Mouse (Mus musculus): Measurements from ENCODE around the gene Gm10490. TPM values are rescaled to one million over a fixed set of nuclear protein-coding genes. Genes with fewer than 3 reads are reported as not detected.
A peak's percentile ranks its signal among the peaks of the same experiment; 100 is the strongest.
"Not testable (repeated sequence)": the region's sequence is repeated elsewhere in the genome, so short reads cannot be mapped to it uniquely, and the experiment has no call there.

Gm10490 gene
- not detected for total RNA-seq (2021)

DNA sequence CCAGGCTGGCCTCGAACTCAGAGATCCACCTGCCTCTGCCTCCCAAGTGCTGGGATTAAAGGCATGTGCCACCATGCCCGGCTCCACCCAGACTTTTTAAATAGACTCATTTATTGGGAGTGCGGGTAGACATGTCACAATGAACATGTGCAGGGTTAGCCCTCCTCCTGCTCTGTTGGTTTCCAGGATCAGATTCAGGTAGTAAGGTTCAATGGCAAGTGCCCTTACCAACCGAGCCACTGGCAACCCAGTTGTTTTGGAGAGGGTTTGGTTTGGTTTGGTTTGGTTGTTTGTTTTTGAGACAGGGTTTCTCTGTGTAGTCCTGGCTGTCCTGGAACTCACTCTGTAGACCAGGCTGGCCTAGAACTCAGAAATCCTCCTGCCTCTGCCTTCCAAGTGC, at the start of gene Gm10490:
Gm10490 (plus strand) TSS at position 301 of the 400 bp plus-strand sequence.
- DNase-seq (ENCODE audit: low spot score in 2 of 2); intact Hi-C loops (cut with DNase I): not testable (repeated sequence)

DNA sequence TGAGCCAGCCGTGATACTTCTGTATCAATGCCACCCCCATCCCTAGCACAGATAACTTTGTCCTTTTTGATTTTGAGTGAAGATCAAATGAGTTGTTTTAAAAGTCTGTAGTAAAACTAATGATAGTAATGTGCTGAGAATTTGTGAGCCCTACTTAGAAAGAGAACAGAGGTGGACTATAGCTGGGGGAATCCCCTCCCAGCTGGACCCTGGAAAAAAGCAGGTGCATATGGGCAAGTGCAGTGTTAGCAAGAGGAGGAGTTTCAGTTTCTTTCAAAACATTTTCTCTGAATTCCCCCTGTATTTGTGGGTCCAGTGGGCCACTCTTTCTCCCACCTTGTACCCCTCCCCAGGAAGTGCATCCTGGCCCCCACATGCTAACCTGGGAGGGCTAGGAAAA, 46.2 kb upstream of the Gm10490 start:
- intact Hi-C loops (cut with DNase I): no loop called here
- DNase-seq (ENCODE audit: low spot score in 2 of 2): no peak

DNA sequence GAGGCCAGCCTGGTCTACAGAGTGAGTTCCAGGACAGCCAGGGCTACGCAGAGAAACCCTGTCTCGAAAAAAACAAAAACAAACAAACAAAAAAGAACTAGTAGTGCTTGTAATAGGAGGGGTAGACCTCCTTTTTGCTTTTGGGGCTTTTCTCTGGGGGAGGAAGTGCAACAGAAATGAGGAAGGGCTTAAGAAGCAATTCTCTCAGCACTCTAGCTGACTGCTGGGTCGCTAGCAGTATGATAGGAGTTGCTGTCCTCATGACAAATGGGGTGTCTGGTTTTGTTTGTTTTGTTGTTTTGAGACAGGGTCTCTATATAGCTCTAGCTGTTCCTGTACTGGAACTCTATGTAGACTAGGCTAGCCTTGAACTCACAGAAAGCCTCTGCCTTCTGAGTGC, 44.8 kb upstream of the Gm10490 start:
- DNase-seq (ENCODE audit: low spot score in 2 of 2): no peak
- intact Hi-C loops (cut with DNase I): no loop called here

DNA sequence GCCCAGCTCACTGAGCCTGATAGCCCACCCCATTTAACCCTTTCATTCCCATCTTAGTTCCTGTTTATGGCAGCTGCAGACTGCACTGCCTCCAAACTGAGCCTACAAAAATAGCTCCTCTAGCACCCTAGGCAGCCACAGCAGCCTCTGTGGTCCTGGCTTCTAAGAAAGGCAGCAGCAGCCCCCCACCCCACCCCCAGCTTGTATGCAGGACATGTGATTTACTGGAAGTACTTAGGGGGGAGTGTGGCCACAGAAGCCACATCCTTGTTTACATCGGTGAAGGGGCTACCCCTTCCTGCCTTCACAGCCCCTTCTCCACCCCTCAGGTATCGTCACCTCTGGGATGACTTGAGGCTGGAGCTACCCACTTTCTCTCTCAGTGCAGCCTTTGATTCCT, 44.0 kb upstream of the Gm10490 start:
- intact Hi-C loops (cut with DNase I): no loop called here
- DNase-seq (ENCODE audit: low spot score in 2 of 2): no peak

DNA sequence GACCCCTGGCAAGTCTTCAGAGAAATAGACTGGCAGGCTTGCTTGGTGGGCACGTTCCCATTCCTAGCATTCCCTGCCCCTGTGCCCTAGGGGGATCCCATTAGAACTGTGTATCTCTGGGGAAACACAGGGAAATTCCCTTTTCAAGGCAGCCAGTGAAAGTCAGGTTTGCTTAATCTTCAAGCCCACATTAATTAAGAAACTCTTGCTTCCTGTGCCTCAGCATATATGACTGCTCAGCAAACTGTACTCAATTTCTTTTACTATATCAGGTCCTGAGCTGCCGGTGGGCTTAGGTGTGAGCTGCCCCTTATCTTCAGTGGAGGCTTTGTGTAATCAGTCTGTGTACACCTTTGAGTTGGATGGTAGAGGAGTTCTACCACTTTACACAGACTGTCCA, 43.6 kb upstream of the Gm10490 start:
- intact Hi-C loops (cut with DNase I): no loop called here
- DNase-seq (ENCODE audit: low spot score in 2 of 2): no peak

DNA sequence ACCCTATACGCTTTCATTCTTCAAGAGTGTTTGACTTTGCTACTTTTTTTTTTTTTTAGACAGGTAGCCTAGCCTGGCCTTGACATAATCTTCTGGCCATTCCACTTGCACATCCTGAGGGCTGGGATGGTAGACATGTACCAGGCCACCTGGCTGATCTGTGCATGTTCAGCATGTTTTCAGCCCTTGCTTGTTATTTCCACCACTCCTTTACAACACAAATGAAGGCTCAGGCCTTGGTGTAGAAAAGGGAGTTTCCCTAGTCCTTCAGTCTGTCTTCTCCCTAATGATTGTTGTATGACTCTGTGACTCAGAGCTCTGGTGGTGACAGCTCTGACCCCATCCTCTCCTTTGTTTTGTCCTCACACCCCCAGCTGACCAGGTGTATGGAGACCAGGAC, 42.2 kb upstream of the Gm10490 start:
- intact Hi-C loops (cut with DNase I): no loop called here
- DNase-seq (ENCODE audit: low spot score in 2 of 2): no peak

DNA sequence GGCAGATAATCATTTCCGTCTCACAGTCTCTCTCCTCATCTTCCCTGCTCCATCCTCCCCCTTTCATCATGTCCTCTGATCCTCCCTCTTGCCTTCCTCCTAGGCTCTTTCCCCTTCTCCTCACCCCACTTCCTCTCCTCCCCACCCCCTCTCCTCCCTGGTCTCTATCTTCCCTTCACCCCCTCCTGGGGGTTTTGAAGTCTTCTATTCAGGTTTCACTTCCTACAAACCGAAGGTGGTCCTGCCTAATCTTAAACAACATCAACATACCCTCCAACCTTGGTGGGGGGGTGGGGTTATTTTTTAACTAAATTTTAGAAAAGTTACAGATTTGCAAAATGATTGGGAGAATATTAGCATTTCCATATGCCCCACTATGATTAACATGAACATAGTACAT, 40.8 kb upstream of the Gm10490 start:
- intact Hi-C loops (cut with DNase I): no loop called here
- DNase-seq (ENCODE audit: low spot score in 2 of 2): no peak

DNA sequence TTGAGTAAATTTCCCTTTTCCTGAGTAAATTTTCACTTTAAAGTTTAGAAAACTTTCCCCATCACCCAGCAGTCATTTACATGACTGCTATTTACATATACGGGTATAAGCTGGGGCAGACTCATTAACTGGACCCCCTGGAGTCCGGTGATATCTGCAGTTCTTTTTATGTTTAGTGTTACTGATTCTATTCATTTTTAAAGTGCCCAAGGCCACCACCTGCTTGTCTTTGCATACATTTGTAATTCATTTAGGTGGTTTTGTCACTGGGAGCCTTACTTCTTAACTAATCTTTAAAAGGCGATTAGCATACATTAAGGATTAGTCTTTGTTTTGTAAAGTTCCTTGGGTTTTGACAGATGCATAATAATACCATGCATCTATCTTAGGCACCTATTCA, 39.5 kb upstream of the Gm10490 start:
- no peak for DNase-seq (ENCODE audit: low spot score in 2 of 2)
- intact Hi-C loops (cut with DNase I): no loop called here

DNA sequence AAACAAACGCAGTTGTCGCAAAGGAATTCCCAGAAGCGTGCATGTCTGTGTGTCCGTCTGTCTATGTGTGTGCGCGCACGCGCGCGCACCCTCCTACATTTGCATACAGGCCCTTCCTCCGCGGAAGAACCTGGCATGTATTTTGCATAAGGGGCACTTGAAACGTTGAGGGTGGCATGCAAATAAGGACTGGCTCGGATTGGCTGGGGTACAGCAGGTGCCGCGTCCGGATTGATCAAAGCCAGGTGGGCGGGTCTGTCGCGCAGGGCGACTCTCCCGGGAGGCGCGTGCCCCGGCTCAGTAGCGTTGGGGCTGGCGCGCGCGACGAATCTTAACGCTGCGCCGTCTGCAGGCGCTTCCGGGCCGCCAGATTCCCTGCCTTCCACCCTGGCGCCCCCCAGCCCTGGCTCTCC, 31.3 kb upstream of the Gm10490 start, which contains the start of gene Pim2:
Pim2 (plus strand) TSS at position 256 of the 413 bp plus-strand sequence.
- peak; percentile 82 to 87 for DNase-seq (ENCODE audit: low spot score in 2 of 2)
- intact Hi-C loops (cut with DNase I): loop anchor here (5.0 kb wide), 1 partner anchor 36 kb away; the partner anchor contains the start of gene Otud5

DNA sequence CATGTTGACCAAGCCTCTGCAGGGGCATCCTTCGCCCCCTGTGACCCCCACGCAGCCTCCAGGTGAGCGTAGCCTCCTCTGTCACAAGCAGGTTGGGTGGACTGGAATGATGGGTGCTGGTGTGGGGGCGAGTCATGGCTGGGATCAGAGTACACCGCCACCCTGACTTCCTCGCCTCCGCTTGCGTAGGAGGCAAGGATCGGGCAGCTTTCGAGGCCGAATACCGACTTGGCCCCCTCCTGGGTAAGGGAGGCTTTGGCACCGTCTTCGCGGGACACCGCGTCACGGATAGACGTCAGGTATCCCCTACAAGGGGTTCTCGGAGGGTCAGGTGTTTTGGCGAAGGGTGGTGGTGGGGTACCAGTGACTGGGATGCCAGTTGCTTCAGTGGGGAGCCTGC, 30.8 kb upstream of the Gm10490 start:
- DNase-seq (ENCODE audit: low spot score in 2 of 2): peak; percentile 26 to 28
- intact Hi-C loops (cut with DNase I): loop anchor here (5.0 kb wide), 1 partner anchor 36 kb away; the partner anchor contains the start of gene Otud5

DNA sequence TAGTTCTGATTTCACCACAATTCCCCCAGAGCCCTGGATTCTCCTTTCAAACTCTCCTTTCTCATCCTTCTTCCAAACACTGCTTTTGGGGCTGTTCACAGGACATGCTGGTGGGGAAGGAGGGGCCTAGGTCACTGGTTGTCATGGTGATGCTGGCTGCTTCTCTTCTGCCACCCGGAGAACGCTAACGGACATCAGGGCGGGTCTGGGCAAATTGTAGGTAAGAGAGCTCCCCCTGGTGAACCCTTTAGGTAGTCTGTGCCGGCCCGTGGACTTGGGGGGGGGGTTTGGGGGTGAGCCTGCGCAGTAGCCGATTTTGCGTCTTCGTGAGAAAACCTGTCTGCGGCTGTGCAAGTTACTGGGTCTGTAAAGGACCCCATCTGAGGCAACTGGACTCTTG, 29.5 kb upstream of the Gm10490 start:
- peak; percentile 60 to 80 for DNase-seq (ENCODE audit: low spot score in 2 of 2)
- intact Hi-C loops (cut with DNase I): loop anchor here (5.0 kb wide), 1 partner anchor 38 kb away; the partner anchor contains the start of gene Otud5

DNA sequence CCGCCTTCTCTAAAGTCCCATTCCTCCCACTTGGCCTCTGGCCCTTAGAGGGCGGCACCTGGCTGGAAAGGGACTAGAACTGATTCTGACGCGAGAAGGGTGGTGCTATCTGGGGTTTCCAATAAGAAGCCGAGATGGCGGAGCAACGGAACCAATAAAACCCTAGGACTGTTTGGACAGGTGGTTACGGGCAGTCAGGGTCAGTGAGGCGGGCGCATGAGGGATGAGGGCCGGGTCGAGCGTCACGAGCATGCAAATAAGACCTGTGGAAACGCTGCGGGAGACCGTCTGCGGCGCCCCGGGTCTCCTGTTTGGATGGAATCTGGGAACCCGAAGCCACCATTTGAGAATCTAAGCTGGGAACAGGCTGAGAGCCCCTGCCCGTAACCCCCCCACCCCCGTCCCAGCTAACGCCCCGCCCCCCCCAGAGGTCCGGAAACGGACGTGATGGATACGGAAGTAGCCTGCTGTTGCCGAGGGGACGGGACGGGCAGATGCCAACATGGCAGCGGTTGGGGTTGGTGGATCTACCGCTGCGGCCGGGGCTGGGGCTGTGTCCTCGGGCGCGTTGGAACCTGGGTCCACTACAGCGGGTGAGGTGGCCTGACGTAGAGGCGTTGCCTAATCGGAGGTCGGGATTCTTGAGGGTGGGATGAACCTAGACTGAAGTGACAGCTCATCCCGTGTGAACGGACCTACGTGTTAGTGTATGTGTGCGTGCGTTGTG, 25.3 kb upstream of the Gm10490 start, which contains the start of gene Slc35a2:
Slc35a2 (plus strand) TSS at position 188 of the 727 bp plus-strand sequence.
- intact Hi-C loops (cut with DNase I): no loop called here
- DNase-seq (ENCODE audit: low spot score in 2 of 2): peak; percentile 78 to 89

DNA sequence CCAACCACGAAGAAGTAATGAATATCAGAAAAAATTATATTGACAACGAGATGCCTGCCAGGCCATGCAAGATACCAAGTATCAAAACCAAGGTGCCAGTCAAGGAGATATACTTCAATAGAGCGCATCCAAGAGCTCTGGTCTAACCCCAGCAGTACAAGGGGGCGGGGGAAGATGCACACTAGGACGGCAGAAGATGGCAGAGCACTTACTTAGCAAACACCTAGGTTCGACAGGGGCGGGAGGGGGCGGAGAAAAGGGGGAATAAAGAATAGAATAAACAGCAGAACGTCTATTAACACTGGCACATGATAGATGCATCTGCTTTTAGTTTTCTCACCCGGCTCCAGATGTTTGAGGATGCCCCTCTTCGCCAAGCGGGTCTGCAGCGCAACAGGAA, 11.1 kb upstream of the Gm10490 start:
- intact Hi-C loops (cut with DNase I): no loop called here
- no peak for DNase-seq (ENCODE audit: low spot score in 2 of 2)

DNA sequence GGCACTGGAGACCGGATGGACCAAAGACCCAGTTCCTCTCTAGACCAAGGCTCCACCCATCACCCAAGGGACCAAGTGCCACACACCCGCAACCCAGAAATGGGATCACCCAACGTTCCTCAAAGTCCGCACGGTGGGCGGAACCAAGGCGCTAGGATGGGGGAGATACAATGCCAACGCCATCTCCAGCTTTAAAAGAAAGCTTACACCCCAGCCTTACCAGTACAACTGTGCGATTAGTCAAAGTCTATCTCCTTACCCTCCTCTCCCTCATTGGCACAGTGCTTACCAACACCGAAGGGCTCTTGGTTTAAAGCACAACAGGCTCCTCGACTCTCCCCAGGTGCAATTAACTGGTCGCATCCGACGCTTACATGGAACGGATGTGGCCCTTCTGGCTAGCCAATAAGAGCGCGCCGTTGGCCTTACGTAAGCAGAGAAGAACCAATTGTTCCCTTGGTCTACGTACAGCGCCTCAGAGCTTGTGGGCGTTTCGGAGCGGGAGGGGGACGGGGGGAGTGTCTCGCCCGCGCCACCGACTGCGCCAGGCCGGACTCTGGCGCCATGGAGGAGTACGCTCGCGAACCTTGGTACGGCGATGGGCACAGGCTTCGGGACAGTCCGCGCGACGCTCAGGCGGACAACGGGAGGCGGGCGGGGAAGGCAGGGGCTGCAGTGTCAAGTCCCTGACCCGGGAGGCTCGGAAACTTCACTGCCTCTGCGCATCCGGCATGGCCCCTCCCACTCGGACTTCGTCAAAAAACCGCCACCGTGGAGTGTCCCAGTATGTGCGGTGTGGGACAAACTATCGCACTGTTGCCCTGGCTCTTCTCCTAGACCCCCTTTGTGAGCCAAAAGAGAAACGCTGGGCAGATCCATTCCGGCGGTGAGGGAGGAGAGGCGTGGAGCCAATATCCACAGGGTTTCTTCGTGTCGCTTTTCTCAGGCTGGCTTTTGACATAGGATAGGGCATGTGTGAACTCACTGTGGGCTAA, 10.2 kb upstream of the Gm10490 start, which contains the start of the genes Pqbp1 and Timm17b:
Pqbp1 (minus strand) TSS at position 390 of the 995 bp plus-strand sequence.
Timm17b (plus strand) TSS at position 478 of the 995 bp plus-strand sequence.
- intact Hi-C loops (cut with DNase I): loop anchor here (1.0 kb wide), 1 partner anchor 48 kb away; the partner anchor contains the start of gene Hdac6
- DNase-seq (ENCODE audit: low spot score in 2 of 2): peak; percentile 84 to 95

DNA sequence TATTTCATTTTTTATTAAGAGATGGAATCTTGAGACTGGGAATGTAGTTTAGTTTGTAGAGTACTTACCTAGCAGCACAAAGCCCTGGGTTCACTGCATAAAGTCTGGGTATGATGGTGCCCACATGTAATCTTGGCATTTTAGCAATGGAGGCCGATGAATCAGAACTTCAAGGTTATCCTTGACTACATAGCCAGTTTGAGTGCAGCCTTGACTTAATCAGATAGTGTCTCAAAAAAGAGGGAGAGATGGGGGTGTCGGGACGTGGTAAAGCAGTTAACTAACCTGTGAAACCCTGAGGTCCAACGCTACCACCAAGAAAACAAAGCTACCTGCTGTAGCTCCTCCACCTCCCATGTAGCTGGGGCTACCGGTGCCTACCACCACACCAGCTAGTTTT, 4.9 kb upstream of the Gm10490 start:
- intact Hi-C loops (cut with DNase I): no loop called here
- DNase-seq (ENCODE audit: low spot score in 2 of 2): no peak

DNA sequence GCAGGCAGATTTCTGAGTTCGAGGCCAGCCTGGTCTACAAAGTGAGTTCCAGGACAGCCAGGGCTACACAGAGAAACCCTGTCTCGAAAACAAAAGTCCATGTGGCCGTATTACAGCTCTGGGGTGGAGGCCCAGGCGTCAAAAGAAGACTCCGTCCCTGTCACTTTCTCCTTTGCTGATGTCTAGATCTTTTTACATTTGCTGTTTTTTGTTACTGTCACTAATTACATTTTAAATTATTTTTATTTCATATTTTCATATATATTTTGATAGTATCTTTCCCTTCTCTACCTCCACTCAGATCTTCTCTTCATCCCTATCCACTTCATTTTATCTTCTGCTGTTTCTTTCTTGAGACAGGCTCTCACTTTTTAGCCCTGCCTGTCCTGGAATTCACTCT, 1.6 kb upstream of the Gm10490 start, which contains the start of gene Gm10491:
Gm10491 (minus strand) TSS at position 101 of the 400 bp plus-strand sequence.
- intact Hi-C loops (cut with DNase I): no loop called here
- no peak for DNase-seq (ENCODE audit: low spot score in 2 of 2)

DNA sequence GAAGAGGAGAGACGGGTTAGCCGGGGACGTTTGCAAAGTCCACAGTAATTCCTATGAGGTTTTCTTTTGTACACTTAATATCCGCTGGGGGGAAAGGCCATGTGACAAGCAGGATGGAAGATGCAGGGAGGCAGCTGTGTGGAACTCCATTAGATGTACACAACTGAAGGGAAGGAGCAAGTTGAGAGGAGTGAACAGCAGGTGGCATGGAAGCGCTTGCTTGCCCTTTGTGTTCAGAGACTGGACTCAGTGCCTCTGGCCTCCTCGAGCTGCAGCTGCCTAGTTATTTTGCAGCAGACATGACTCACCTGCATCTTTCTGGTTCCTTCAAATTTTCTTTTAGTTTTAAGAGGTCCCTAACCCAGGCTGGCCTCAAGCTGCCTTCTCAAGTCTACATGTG, 1.1 kb downstream of the Gm10490 start:
- intact Hi-C loops (cut with DNase I): loop anchor here (5.0 to 10.0 kb wide), 2 partner anchors 107 to 204 kb away; partner anchors contain the start of gene Glod5
- DNase-seq (ENCODE audit: low spot score in 2 of 2): no peak

DNA sequence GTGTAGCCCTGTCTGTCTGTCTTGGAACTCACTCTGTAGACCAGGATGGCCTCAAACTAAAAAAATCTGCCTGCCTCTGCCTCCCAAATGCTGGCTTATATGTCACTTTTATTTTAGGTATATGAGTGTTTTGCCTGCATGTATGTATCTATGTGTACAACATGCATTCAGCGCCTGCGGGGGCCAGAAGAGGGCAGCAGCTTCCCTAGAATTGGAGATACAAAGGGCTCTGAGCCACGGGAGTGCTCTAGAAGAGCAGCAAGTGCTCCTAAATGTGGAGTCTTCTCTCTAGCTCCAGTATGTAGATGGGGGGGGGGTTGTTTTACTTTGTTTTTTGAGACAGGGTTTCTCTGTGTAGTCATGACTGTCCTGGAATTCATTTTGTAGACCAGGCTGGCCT, 6.3 kb downstream of the Gm10490 start:
- intact Hi-C loops (cut with DNase I): loop anchor here (10.0 kb wide), 1 partner anchor 199 kb away; no protein-coding TSS in a partner anchor

DNA sequence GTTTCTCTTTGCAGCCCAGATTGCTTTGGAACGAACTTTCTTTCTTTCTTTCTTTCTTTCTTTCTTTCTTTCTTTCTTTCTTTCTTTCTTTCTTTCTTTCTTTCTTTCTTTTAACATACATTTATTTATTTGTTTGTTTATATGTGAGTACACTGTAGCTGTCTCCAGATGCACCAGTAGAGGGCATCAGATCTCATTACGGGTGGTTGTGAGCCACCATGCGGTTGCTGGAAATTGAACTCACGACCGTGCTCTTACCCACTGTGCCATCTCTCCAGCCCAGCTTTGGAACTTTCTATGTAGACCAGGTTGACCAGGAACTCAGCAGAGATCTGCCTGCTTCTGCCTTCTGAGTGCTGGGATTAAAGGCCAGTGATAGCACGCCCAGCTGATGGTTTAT, 8.6 kb downstream of the Gm10490 start:
- not testable (repeated sequence) for DNase-seq (ENCODE audit: low spot score in 2 of 2)
- intact Hi-C loops (cut with DNase I): loop anchor here (10.0 kb wide), 1 partner anchor 197 kb away; no protein-coding TSS in a partner anchor

More for the DNA sequence above, 6.3 kb downstream of the Gm10490 start:
- not testable (repeated sequence) for DNase-seq (ENCODE audit: low spot score in 2 of 2)

Measured in left cerebral cortex, postnatal 25 days (tissue).